Mouse (Mus musculus) bone marrow, adult 2 months (tissue): Measurements from ENCODE around the gene Aldh2.

Experiments
- CTCF ChIP-seq: fragments of 200-500 bp; IDR thresholded peaks from 2 replicates; pipeline ENCODE4 v1.5.1; 2011; ENCODE audit warnings: low read length, control low read depth; ENCODE audit not compliant: control insufficient read depth, insufficient read depth
- POLR2A ChIP-seq: fragments of 200-500 bp; IDR thresholded peaks from 2 replicates; pipeline ENCODE4 v1.6.1; 2011; ENCODE audit warnings: low read depth, mild to moderate bottlenecking, control low read depth, low read length, borderline replicate concordance; ENCODE audit not compliant: control insufficient read depth

- TF ChIP-seq POLR2A, result no peak
- no peak for TF ChIP-seq CTCF
Measured at GRCm38 (mm10) chr5:121594714-121595313, 1.2 kb upstream of the Aldh2 start.
